Mouse (Mus musculus) spleen, postnatal 14 days (tissue): ENCODE data around the gene D7Ertd443e.
A peak's percentile ranks its signal among the peaks of the same experiment; 100 is the strongest.

ENCODE experiments used
- DNase-seq, 2 experiments: peaks; one replicate each; pipeline ENCODE4 v3.0.0; 2021 to 2022; ENCODE audit warnings: low spot score in 2 of 2

Gene D7Ertd443e

GRCm38 (mm10) chr7:134385561-134385960, at the start of gene D7Ertd443e:
D7Ertd443e (minus strand) TSS chr7:134385661.
- no peak for DNase-seq

GRCm38 (mm10) chr7:134431681-134432080, 46.2 kb upstream of the D7Ertd443e start:
- no peak for DNase-seq

GRCm38 (mm10) chr7:134428676-134429075, 43.2 kb upstream of the D7Ertd443e start:
- DNase-seq = no peak

GRCm38 (mm10) chr7:134415014-134415413, 29.6 kb upstream of the D7Ertd443e start:
- DNase-seq = no peak

- no peak for DNase-seq
Observed at GRCm38 (mm10) chr7:134414005-134414690, 28.7 kb upstream of the D7Ertd443e start.

- no peak for DNase-seq
Observed at GRCm38 (mm10) chr7:134408641-134409040, 23.2 kb upstream of the D7Ertd443e start.

GRCm38 (mm10) chr7:134400746-134401145, 15.3 kb upstream of the D7Ertd443e start:
- DNase-seq = no peak

GRCm38 (mm10) chr7:134396769-134397168, 11.3 kb upstream of the D7Ertd443e start:
- DNase-seq = no peak

GRCm38 (mm10) chr7:134382791-134383190, 2.7 kb downstream of the D7Ertd443e start:
- no peak for DNase-seq

GRCm38 (mm10) chr7:134381407-134381861, 4.0 kb downstream of the D7Ertd443e start:
- DNase-seq = peak in 1 of 2 experiments; percentile 10

- peak in 1 of 2 experiments; percentile 2 for DNase-seq
Observed at GRCm38 (mm10) chr7:134378273-134378672, 7.2 kb downstream of the D7Ertd443e start.

- no peak for DNase-seq
Observed at GRCm38 (mm10) chr7:134376786-134377185, 8.7 kb downstream of the D7Ertd443e start.

GRCm38 (mm10) chr7:134372276-134372675, 13.2 kb downstream of the D7Ertd443e start:
- no peak for DNase-seq

- DNase-seq = no peak
Observed at GRCm38 (mm10) chr7:134369241-134369640, 16.2 kb downstream of the D7Ertd443e start.

- DNase-seq = no peak
Observed at GRCm38 (mm10) chr7:134362257-134362870, 23.1 kb downstream of the D7Ertd443e start.

- no peak for DNase-seq
Observed at GRCm38 (mm10) chr7:134348825-134349224, 36.6 kb downstream of the D7Ertd443e start.

- DNase-seq = no peak
Observed at GRCm38 (mm10) chr7:134342202-134342601, 43.3 kb downstream of the D7Ertd443e start.

- DNase-seq = no peak
Observed at GRCm38 (mm10) chr7:134335951-134336350, 49.5 kb downstream of the D7Ertd443e start.

- no peak for DNase-seq
Observed at GRCm38 (mm10) chr7:134320979-134321378, 64.5 kb downstream of the D7Ertd443e start.

GRCm38 (mm10) chr7:134302084-134302483, 83.4 kb downstream of the D7Ertd443e start:
- DNase-seq = no peak

- no peak for DNase-seq
Observed at GRCm38 (mm10) chr7:134301285-134301684, 84.2 kb downstream of the D7Ertd443e start.

- no peak for DNase-seq
Observed at GRCm38 (mm10) chr7:134292750-134293149, 92.7 kb downstream of the D7Ertd443e start.

GRCm38 (mm10) chr7:134289611-134290301, 95.7 kb downstream of the D7Ertd443e start:
- no peak for DNase-seq
